Mouse (Mus musculus) embryonic facial prominence, embryonic 13.5 days (tissue): ENCODE data around the gene Chmp2a. TPM values are rescaled to one million over a fixed set of nuclear protein-coding genes. Genes with fewer than 3 reads are reported as not detected.

ENCODE experiments used
- ATAC-seq: fragments of 200-750 bp; cut with Nextera tagmentation; 2 replicates; pipeline ENCODE4 v1.8.0; 2017; ENCODE audit warnings: low read depth; ENCODE audit not compliant: insufficient number of reproducible peaks, insufficient read depth, low FRiP score, low TSS enrichment
- H3K27ac ChIP-seq: fragments of 300-500 bp; sonication (generic); 2 replicates; pipeline ENCODE4 v1.5.1; 2015; ENCODE audit warnings: moderate library complexity, mild to moderate bottlenecking, inconsistent platforms
- H3K27me3 ChIP-seq: fragments of 300-500 bp; sonication (generic); 2 replicates; pipeline ENCODE4 v1.6.1; 2015; ENCODE audit warnings: mild to moderate bottlenecking, inconsistent platforms
- H3K36me3 ChIP-seq: fragments of 300-500 bp; sonication (generic); 2 replicates; pipeline ENCODE4 v1.6.1; 2015; ENCODE audit warnings: mild to moderate bottlenecking, inconsistent platforms
- H3K4me1 ChIP-seq: fragments of 300-500 bp; sonication (generic); 2 replicates; pipeline ENCODE4 v1.6.1; 2015; ENCODE audit warnings: inconsistent platforms
- H3K4me2 ChIP-seq: fragments of 300-500 bp; sonication (generic); 2 replicates; pipeline ENCODE4 v1.6.1; 2015; ENCODE audit warnings: moderate library complexity, mild to moderate bottlenecking, inconsistent platforms
- H3K4me3 ChIP-seq: fragments of 300-500 bp; sonication (generic); 2 replicates; pipeline ENCODE4 v1.5.1; 2015; ENCODE audit warnings: mild to moderate bottlenecking, inconsistent platforms
- H3K9ac ChIP-seq: fragments of 300-500 bp; sonication (generic); 2 replicates; pipeline ENCODE4 v1.6.1; 2015; ENCODE audit warnings: mild to moderate bottlenecking, inconsistent platforms
- H3K9me3 ChIP-seq: fragments of 300-500 bp; sonication (generic); 2 replicates; pipeline ENCODE4 v1.6.1; 2016; ENCODE audit warnings: inconsistent platforms
- WGBS: fragments of 180-500 bp; shearing (Covaris S2); methylation state at CpG from one replicate; pipeline ENCODE4 v1.1.7; 2015; ENCODE audit warnings: mixed read lengths; 5-methylcytosine and 5-hydroxymethylcytosine counted together
- polyA plus RNA-seq: library from polyadenylated mRNA; unstranded; fragments of >200 nt; fragmentation: Nextera tagmentation; extraction: Ambion mirVana; gene quantifications from 2 replicates; pipeline ENCODE4 v1.2.1, GENCODE M21; 2015

Chmp2a gene
- polyA plus RNA-seq, 1 experiment from 2014 or later: 137 TPM

GRCm38 (mm10) chr7:12993148-12993547, 41.5 kb downstream of the Chmp2a start:
- Histone ChIP-seq H3K27ac (no peak overlapping the region), H3K4me3 (no peak overlapping the region), H3K36me3 (no peaks in the 10 kb centered on the region), H3K27me3 (no peaks in the 10 kb centered on the region), H3K9ac (no peak overlapping the region), H3K9me3 (no peaks in the 10 kb centered on the region), H3K4me2 (no peak overlapping the region), H3K4me1 (no peaks in the 10 kb centered on the region)
- WGBS: 87% methylated on average over 10 of the region's 10 CpGs
- no peak for ATAC-seq

GRCm38 (mm10) chr7:12992222-12992621, 42.4 kb downstream of the Chmp2a start:
- 4% methylated on average over 3 of the region's 3 CpGs for WGBS
- H3K9ac ChIP-seq: no peak overlapping the region

GRCm38 (mm10) chr7:12987409-12988189, 47.0 kb downstream of the Chmp2a start:
- no peaks in the 10 kb centered on the region; the same call in 1 of the 2 replicates for H3K36me3 ChIP-seq
- no peaks in the 10 kb centered on the region for H3K9me3 ChIP-seq
- no peak for ATAC-seq
- H3K27ac ChIP-seq: no peak overlapping the region
- H3K9ac ChIP-seq: no peak overlapping the region
- 82% methylated on average over 8 of the region's 8 CpGs for WGBS
- H3K4me3 ChIP-seq: no peak overlapping the region
- H3K4me2 ChIP-seq: no peak overlapping the region
- H3K4me1 ChIP-seq: no peaks in the 10 kb centered on the region
- H3K27me3 ChIP-seq: no peaks in the 10 kb centered on the region

More at GRCm38 (mm10) chr7:12992222-12992621, 42.4 kb downstream of the Chmp2a start:
- Histone ChIP-seq H3K27ac (no peak overlapping the region), H3K4me2 (no peak overlapping the region), H3K9me3 (no peaks in the 10 kb centered on the region), H3K4me1 (no peaks in the 10 kb centered on the region), H3K4me3 (no peak overlapping the region), H3K27me3 (no peaks in the 10 kb centered on the region), H3K36me3 (no peaks in the 10 kb centered on the region)
- no peak for ATAC-seq

GRCm38 (mm10) chr7:12986906-12987305, 47.7 kb downstream of the Chmp2a start:
- H3K4me1 ChIP-seq: no peaks in the 10 kb centered on the region
- 89% methylated on average over 8 of the region's 8 CpGs for WGBS
- H3K27ac ChIP-seq: no peak overlapping the region
- H3K9me3 ChIP-seq: no peaks in the 10 kb centered on the region
- ATAC-seq: no peak
- no peaks in the 10 kb centered on the region for H3K27me3 ChIP-seq
- H3K4me2 ChIP-seq: no peak overlapping the region
- H3K9ac ChIP-seq: no peak overlapping the region
- no peak overlapping the region for H3K4me3 ChIP-seq
- H3K36me3 ChIP-seq: peaks cover 6% of the 10 kb centered on the region

GRCm38 (mm10) chr7:12985724-12986123, 48.9 kb downstream of the Chmp2a start:
- Histone ChIP-seq H3K4me3 (no peak overlapping the region), H3K27ac (no peak overlapping the region), H3K36me3 (peaks cover 11% of the 10 kb centered on the region), H3K4me1 (no peaks in the 10 kb centered on the region), H3K9ac (no peak overlapping the region), H3K27me3 (no peaks in the 10 kb centered on the region), H3K9me3 (no peaks in the 10 kb centered on the region), H3K4me2 (no peak overlapping the region)
- 81% methylated on average over 1 of the region's 1 CpGs for WGBS
- ATAC-seq: no peak

Other genes starting within 250 kb of the Chmp2a start
- 11.2 and 11.8 TPM in 2 replicates for gene Zscan18, start 231.2 kb downstream of the Chmp2a start, polyA plus RNA-seq
- 21.5 and 22.8 TPM in 2 replicates for gene Zfp329, start 215.9 kb downstream of the Chmp2a start, polyA plus RNA-seq
- 33.9 and 42.5 TPM in 2 replicates for gene Zfp110, start 200.0 kb downstream of the Chmp2a start, polyA plus RNA-seq
- gene Zfp128, start 153.6 kb downstream of the Chmp2a start, polyA plus RNA-seq: 5.5 and 5.9 TPM in 2 replicates
- gene Zscan22, start 137.0 kb downstream of the Chmp2a start, polyA plus RNA-seq: 19.4 and 20.5 TPM in 2 replicates
- 1,116 and 1,158 TPM in 2 replicates for gene Rps5, start 112.5 kb downstream of the Chmp2a start, polyA plus RNA-seq
- gene Rnf225, start 107.4 kb downstream of the Chmp2a start, polyA plus RNA-seq: 0.66 and 1.1 TPM in 2 replicates
- 14.2 and 15.2 TPM in 2 replicates for gene Zfp324, start 69.0 kb downstream of the Chmp2a start, polyA plus RNA-seq
- 9.4 and 9.8 TPM in 2 replicates for gene Zfp446, start 57.0 kb downstream of the Chmp2a start, polyA plus RNA-seq
- 0.11 and 0.47 TPM in 2 replicates for gene Slc27a5, start 36.6 kb downstream of the Chmp2a start, polyA plus RNA-seq
- 327 and 337 TPM in 2 replicates for gene Trim28, start 35.7 kb downstream of the Chmp2a start, polyA plus RNA-seq
- gene Zbtb45, start 24.8 kb downstream of the Chmp2a start, polyA plus RNA-seq: 27.1 and 27.2 TPM in 2 replicates
- 74.0 and 97.2 TPM in 2 replicates for gene Ube2m, start 3.5 kb upstream of the Chmp2a start, polyA plus RNA-seq
- gene Mzf1, start 20.0 kb upstream of the Chmp2a start, polyA plus RNA-seq: 4.1 and 4.4 TPM in 2 replicates
- gene Vmn1r85, start 60.4 kb upstream of the Chmp2a start, polyA plus RNA-seq: not detected in 2 replicates
- gene Vmn1r86, start 85.1 kb upstream of the Chmp2a start, polyA plus RNA-seq: not detected in 2 replicates
- not detected in 2 replicates for gene Vmn1r87, start 105.3 kb upstream of the Chmp2a start, polyA plus RNA-seq
- gene Vmn1r88, start 124.8 kb upstream of the Chmp2a start, polyA plus RNA-seq: not detected in 2 replicates
- gene Vmn1r89, start 178.2 kb upstream of the Chmp2a start, polyA plus RNA-seq: not detected in 2 replicates
- gene Lig1, start 242.5 kb upstream of the Chmp2a start, polyA plus RNA-seq: 121 and 134 TPM in 2 replicates
- gene Zswim9, start 243.9 kb upstream of the Chmp2a start, polyA plus RNA-seq: 12.6 and 12.9 TPM in 2 replicates